Mouse (Mus musculus) ES-E14 (cell line): Measurements from ENCODE around the gene Mgll. TPM values are rescaled to one million over a fixed set of nuclear protein-coding genes. Genes with fewer than 3 reads are reported as not detected.

Experiments
- DNase-seq: peaks from one replicate; pipeline ENCODE4 v3.0.0-alpha.2; 2013; ENCODE audit warnings: low read depth, low spot score
- H3K27ac ChIP-seq: 2 replicates; pipeline ENCODE4 v1.5.1; 2012; ENCODE audit warnings: low read depth, mild to moderate bottlenecking, low read length, moderate library complexity, mixed read lengths; ENCODE audit not compliant: poor library complexity, insufficient read depth, severe bottlenecking
- H3K36me3 ChIP-seq: 2 replicates; pipeline ENCODE4 v1.6.1; 2012; ENCODE audit warnings: mild to moderate bottlenecking, low read length, moderate library complexity, mixed read lengths; ENCODE audit not compliant: control insufficient read depth, poor library complexity, insufficient read depth, severe bottlenecking
- H3K4me1 ChIP-seq, 2 experiments: fragments of 150-350 bp in 1 of 2; sonication (generic) in 1 of 2; 2 replicates each; pipeline ENCODE4 v1.6.1; 2012; ENCODE audit warnings: low read length in 2 of 2, mild to moderate bottlenecking in 1 of 2, mixed read lengths in 1 of 2; ENCODE audit not compliant: control insufficient read depth in 2 of 2, insufficient read depth in 2 of 2, poor library complexity in 1 of 2
- H3K4me3 ChIP-seq, 2 experiments: fragments of 150-350 bp in 1 of 2; sonication (generic) in 1 of 2; 2 replicates each; pipeline ENCODE4 v1.5.1; 2012; ENCODE audit warnings: low read length in 2 of 2, low read depth in 1 of 2, mild to moderate bottlenecking in 1 of 2, mixed read lengths in 1 of 2; ENCODE audit not compliant: insufficient read depth in 1 of 2, poor library complexity in 1 of 2, severe bottlenecking in 1 of 2
- H3K9ac ChIP-seq: 2 replicates; pipeline ENCODE4 v1.6.1; 2012; ENCODE audit warnings: low read depth, mild to moderate bottlenecking, low read length, mixed read lengths; ENCODE audit not compliant: poor library complexity, insufficient read depth, severe bottlenecking
- H3K9me3 ChIP-seq: fragments of 150-350 bp; sonication (generic); 2 replicates; pipeline ENCODE4 v1.6.1; 2012; ENCODE audit warnings: low read depth, mild to moderate bottlenecking, low read length; ENCODE audit not compliant: control insufficient read depth, insufficient read depth
- CHD2 ChIP-seq: IDR thresholded peaks from 2 replicates; pipeline ENCODE4 v1.6.1; 2014; ENCODE audit warnings: mild to moderate bottlenecking, low read depth, low read length, inconsistent platforms
- HCFC1 ChIP-seq: IDR thresholded peaks from 2 replicates; pipeline ENCODE4 v1.6.1; 2012; ENCODE audit warnings: low read length, inconsistent platforms, borderline replicate concordance; ENCODE audit not compliant: insufficient read depth
- MAFK ChIP-seq: IDR thresholded peaks from 2 replicates; pipeline ENCODE4 v1.6.1; 2014; ENCODE audit warnings: mild to moderate bottlenecking, low read depth, low read length, inconsistent platforms; ENCODE audit not compliant: insufficient read depth
- ZC3H11A ChIP-seq: IDR thresholded peaks from 2 replicates; pipeline ENCODE4 v1.6.1; 2012; ENCODE audit warnings: low read depth, mild to moderate bottlenecking, inconsistent platforms, low read length, borderline replicate concordance
- ZNF384 ChIP-seq: IDR thresholded peaks from 2 replicates; pipeline ENCODE4 v1.6.1; 2012; ENCODE audit warnings: low read depth, low read length, inconsistent platforms
- in situ Hi-C, 2 experiments: fragments of 600-800 bp; cut with MboI; formaldehyde crosslinking; loops; one replicate each; pipeline ENCODE4 v1.15.1; 2025; ENCODE audit warnings: low sequenced_read_pairs in 2 of 2, inconsistent platforms in 1 of 2; ENCODE audit not compliant: unreplicated experiment in 2 of 2
- total RNA-seq: library from RNA; depleted of rRNA; stranded (reverse); fragments of 300-350 nt; gene quantifications from 2 replicates; pipeline ENCODE4 v1.2.3, GENCODE M21; 2012

The Mgll gene
- total RNA-seq, 1 experiment, result 8.4 TPM

GRCm38 (mm10) chr6:88800191-88800590, 76.0 kb downstream of the Mgll start:
- no peaks in the 10 kb centered on the region for H3K9me3 ChIP-seq
- no peak overlapping the region for H3K4me3 ChIP-seq
- no peak overlapping the region for H3K27ac ChIP-seq
- TF ChIP-seq ZC3H11A (no peak), MAFK (no peak), ZNF384 (no peak), CHD2 (no peak), HCFC1 (no peak)
- no peaks in the 10 kb centered on the region for H3K4me1 ChIP-seq
- no peaks in the 10 kb centered on the region for H3K36me3 ChIP-seq
- no peak overlapping the region for H3K9ac ChIP-seq
- no peak for DNase-seq
- in situ Hi-C loops, result no loop called here

- in situ Hi-C loops, result no loop called here
- H3K9me3 ChIP-seq, result no peaks in the 10 kb centered on the region
- no peak for DNase-seq
- H3K9ac ChIP-seq, result no peak overlapping the region
- H3K36me3 ChIP-seq, result no peaks in the 10 kb centered on the region
- TF ChIP-seq HCFC1, result no peak
- no peak for TF ChIP-seq ZC3H11A
- no peak for TF ChIP-seq CHD2
- no peaks in the 10 kb centered on the region for H3K4me1 ChIP-seq
- H3K27ac ChIP-seq, result no peak overlapping the region
- no peak overlapping the region for H3K4me3 ChIP-seq
Measured at GRCm38 (mm10) chr6:88800735-88801134, 76.5 kb downstream of the Mgll start.

- Histone ChIP-seq H3K27ac (no peak overlapping the region), H3K9me3 (no peaks in the 10 kb centered on the region), H3K36me3 (no peaks in the 10 kb centered on the region), H3K9ac (no peak overlapping the region), H3K4me3 (no peak overlapping the region), H3K4me1 (no peaks in the 10 kb centered on the region)
- in situ Hi-C loops, result no loop called here
- TF ChIP-seq MAFK (no peak), CHD2 (no peak)
- DNase-seq, result no peak
Measured at GRCm38 (mm10) chr6:88803051-88803450, 78.8 kb downstream of the Mgll start.

GRCm38 (mm10) chr6:88803957-88804695, 79.9 kb downstream of the Mgll start:
- Histone ChIP-seq H3K9me3 (no peaks in the 10 kb centered on the region), H3K4me1 (no peaks in the 10 kb centered on the region), H3K36me3 (no peaks in the 10 kb centered on the region), H3K27ac (no peak overlapping the region), H3K4me3 (no peak overlapping the region), H3K9ac (no peak overlapping the region)
- in situ Hi-C loops, result no loop called here
- DNase-seq, result no peak
- no peak for TF ChIP-seq ZNF384
- no peak for TF ChIP-seq CHD2
- no peak for TF ChIP-seq MAFK
- TF ChIP-seq ZC3H11A, result no peak
- TF ChIP-seq HCFC1, result no peak

- no peak overlapping the region for H3K27ac ChIP-seq
- H3K36me3 ChIP-seq, result no peaks in the 10 kb centered on the region
- no peak for DNase-seq
- no peak for TF ChIP-seq HCFC1
- no peak for TF ChIP-seq ZC3H11A
- no peak for TF ChIP-seq ZNF384
- no peak for TF ChIP-seq CHD2
- no peak for TF ChIP-seq MAFK
- no peaks in the 10 kb centered on the region for H3K9me3 ChIP-seq
- in situ Hi-C loops, result no loop called here
- H3K4me3 ChIP-seq, result no peak overlapping the region
- H3K4me1 ChIP-seq, result no peaks in the 10 kb centered on the region
- H3K9ac ChIP-seq, result no peak overlapping the region
Measured at GRCm38 (mm10) chr6:88804966-88805577, 80.9 kb downstream of the Mgll start.
